Mouse (Mus musculus) 3134 (cell line): Measurements from ENCODE around the gene Rpl36.
A peak's percentile ranks its signal among the peaks of the same experiment; 100 is the strongest.

Experiments used
- DNase-seq: peaks from one replicate; pipeline ENCODE4 v3.0.0-alpha.2; 2011; ENCODE audit warnings: low spot score; ENCODE audit not compliant: insufficient read length; ENCODE audit errors: extremely low read depth

Rpl36 gene

DNA sequence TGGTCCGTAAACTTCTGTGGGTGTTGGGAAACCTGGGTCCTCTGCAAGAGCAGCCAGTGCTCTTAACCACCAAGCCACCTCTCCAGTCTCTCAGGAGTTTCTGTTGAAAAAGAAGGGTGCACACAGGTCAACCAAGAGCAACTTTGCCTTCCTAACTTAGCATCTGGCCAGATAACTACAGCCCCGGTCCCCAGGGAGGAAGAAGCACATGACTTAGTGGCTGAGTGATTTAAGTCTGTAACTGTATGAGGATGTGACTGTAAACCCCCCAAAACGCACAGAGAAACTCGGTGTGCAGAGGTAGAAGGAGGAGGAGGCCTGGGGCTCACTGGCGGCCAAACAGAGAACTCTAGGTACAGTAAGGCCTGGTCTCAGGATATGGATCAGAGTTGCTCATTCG, 20.8 kb downstream of the Rpl36 start:
- no peak for DNase-seq

DNA sequence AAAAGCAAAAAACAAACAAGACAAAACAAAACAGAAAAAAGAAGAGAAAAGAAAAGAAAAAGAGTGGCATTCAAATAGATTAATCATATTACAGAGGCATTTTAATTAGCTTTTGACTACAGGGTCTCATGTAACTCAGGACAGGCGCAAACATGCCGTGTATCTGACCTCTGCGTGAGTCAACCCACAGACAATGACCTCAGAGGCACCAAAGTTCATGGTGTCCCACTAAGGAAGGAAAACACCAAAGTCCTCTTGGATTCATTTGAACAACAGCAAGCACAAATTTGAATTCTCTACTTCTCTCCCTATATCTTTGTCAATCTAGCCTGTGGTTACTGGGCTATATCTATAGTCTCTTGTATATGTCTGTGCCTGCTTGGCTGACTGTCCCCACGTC, 30.0 kb downstream of the Rpl36 start:
- no peak for DNase-seq

DNA sequence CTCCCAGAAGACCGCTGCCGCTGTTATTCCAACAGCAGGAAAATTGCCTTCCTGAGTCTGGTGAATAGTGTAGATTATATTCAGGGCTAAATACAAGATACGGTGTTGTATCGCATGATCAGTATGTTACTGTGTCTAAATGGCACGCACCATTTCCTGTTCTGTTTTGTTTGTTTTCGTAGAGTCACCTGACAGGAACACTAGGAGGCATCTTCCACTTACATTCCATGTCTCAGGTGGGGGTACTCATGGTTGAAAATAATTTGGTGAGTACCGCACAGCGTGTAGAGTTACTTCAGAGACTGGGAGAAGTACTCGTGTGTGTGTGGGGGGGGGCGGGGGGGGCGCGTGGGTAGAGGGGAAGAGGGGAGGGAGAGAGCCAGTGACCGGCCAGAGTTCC, 34.3 kb downstream of the Rpl36 start:
- no peak for DNase-seq

DNA sequence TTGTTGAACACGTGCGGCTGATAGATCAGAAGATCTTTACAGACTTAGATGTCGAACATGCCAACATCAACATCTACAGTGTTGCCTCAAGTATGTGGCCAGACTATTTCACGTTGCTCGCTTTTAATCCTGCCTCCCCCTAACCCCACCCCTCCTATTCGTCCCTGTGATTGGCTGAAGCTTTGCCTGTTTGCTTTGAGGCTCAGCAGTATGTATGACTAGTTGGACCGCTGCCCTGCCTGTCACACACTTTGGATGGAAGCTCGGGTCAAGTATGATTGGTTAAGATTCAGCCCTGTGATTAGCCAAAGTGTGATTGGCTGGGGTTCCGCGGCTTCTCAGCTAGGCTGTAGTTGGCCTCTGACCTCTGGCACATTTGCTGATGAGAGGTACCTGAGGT, 38.6 kb downstream of the Rpl36 start:
- no peak for DNase-seq

DNA sequence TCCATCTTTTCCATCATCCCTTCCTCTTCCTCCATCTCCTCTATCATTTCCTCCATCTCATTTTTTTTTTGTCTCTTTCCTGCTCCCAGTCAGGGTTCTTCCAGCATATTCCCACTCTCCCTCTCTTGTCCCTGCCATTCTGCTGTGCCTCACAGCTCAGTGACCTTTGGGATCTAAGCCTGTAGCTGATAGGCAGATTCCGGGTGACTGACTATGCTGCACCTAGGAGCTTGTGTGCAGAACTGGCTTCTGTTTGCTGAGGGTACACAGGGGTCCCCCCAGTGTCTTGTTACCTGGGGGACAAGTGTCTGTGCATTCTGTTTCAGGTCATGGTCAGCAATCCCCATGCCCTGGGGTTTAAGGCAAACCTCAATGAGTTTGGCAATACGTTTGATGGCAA, 41.6 kb downstream of the Rpl36 start:
- DNase-seq, result no peak

DNA sequence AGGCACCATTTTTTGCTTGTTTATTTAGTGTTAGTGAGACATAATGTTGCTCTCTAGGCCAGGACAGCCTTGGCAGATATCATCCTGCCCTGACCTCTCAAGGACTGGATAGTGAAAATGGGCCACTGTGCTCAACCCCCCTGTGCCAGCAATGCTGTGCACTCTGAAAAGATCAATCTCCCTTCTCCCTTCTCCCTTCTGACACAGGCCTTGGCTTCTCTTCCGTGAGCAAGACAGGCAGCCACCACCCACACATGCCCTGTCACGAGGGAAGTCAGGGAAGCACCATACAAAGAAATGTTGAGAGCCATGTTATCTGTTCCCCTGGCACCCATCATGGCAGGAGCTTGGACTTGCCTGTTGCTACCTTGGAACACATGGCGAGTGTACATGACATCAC, 42.1 kb downstream of the Rpl36 start:
- DNase-seq, result no peak

DNA sequence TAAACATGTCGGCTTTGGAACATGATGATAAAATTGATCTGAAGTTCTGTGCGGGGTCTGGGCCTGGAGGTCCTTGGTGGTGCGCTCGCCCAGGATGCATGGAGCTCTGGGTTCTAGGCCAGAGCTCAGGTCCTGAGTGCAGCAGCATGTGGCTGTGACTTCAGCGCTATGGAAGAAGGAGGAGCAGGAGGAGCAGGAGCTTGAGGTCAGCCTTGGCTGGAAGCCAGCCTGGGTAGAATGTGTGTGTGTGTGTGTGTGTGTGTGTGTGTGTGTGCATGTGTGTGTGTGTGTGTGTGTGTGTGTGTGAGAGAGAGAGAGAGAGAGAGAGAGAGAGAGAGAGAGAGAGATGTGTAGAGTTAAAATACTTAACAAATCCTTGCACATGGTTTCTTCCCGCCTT, 43.0 kb downstream of the Rpl36 start:
- DNase-seq, result peak; percentile 19

DNA sequence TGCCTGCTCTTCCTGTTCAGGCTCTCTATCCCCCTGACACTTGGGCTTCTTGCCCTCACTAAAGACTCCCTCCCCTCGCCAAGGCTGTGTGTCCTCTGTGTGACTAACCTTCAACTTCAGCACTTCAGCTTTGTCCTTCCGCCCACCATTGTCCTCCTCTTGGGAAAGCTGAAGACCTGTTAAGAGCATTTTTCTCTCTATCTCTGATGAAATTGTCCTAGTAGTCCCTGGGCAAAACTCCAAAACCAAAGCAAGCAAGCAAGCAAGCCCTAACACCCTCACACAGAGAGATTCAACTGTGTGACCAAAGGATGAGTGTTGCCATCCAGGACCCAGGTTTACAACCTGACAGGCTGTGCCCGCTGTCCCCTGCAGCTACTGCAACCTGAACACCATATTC, 50.4 kb downstream of the Rpl36 start:
- DNase-seq, result no peak
